Mouse (Mus musculus) inflammation-experienced regulatory T-cells, adult 6 months (primary cell): ENCODE results near the gene Dennd1c. TPM values are rescaled to one million over a fixed set of nuclear protein-coding genes. Genes with fewer than 3 reads are reported as not detected.
A peak's percentile ranks its signal among the peaks of the same experiment; 100 is the strongest.

Source experiments
- ATAC-seq: one replicate; pipeline ENCODE4 v1.8.0; 2017
- polyA plus RNA-seq, 3 experiments: library from polyadenylated mRNA; unstranded; fragments of 100-300 nt; shearing (Covaris generic); gene quantifications; one replicate each; pipeline ENCODE4 v1.2.1; 2017

Dennd1c gene
- 100 to 1,000 TPM; 183 to 288 (median 219) TPM for polyA plus RNA-seq

DNA sequence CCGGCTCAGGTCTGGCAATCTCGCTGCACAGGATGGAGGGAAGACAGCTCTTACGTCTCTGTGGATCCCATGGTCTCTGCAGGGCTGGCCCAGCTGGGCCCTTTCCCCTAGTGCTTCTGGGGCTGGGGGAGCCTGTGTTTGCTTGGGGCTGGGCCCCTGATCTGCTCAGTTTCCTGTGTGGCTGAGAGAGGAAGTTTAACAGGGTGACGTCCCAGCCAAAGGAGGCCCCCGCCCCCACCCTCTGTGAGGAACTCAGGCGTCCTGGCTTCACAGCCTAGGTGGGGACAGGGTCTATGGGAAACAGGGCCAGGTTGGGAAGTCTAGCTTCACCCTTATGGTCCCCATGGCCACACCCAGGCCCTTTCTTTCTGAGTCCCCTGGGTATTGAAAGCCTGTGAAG, at the start of gene Dennd1c:
Gene Dennd1c, minus strand, starts transcription at position 179 of the 400 bp plus-strand sequence.
- peak; percentile 96 for ATAC-seq

DNA sequence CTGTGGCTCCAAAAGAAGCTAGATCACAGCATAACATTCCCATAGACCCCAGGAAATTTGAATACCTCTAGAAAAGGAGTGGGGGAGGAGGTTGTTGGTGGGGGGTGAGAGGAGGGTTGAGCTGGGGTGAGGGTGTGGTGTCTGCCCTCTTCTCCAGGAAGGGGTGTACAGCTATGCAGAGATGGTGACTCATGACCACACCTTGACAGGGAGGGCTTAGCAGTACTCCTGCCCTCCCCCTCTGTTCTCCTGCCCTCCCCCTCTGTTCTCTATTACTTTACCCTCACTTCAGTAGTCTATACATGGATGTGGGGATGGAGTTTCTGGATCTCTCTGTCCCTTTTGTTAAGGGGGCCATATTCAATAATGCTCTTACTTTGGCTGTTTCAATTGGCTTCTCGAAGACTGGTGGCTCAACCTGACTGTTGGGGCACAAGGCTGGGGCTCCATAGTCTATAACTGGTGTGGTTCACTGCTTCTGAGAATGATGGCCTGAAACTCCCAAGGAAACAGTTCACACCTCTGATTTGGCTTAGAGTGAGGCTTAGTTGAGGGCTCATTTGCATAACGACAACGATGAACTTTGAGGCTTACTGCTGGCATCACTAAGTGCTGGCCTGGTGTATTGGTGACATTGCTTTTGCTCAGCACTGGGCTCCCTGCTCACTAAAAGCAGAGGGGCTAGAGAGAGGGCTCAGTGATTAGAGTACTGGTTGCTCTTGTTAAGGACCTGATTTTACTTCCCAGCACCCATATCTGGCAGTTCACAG, 47.7 kb upstream of the Dennd1c start:
- ATAC-seq, result no peak

DNA sequence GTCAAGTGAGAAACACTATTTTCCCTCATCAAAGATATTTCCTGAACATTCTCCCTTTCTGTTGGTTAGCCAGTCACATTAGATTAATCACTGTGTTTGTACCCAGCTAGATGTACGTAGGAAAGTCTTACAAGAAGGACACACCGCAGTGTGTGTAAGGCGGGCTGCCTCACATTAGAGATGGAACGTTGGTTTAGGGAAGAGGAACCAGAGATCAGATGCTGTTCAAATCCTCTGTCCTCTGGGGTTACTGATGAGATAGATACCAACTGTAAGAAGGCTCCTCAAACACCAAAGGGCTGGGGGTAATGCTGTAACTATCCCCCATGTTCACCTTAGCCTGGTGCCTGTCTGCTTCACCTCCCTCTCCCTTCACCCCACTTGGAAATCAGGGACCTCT, 46.5 kb upstream of the Dennd1c start:
- ATAC-seq, result no peak

- ATAC-seq, result no peak
Measured at GRCm38 (mm10) chr17:57123192-57124118, 45.1 kb upstream of the Dennd1c start.

- no peak for ATAC-seq
Measured at GRCm38 (mm10) chr17:57121856-57122255, 43.5 kb upstream of the Dennd1c start.

- no peak for ATAC-seq
Measured at GRCm38 (mm10) chr17:57118524-57119349, 40.4 kb upstream of the Dennd1c start.

GRCm38 (mm10) chr17:57116801-57117200, 38.5 kb upstream of the Dennd1c start:
- no peak for ATAC-seq

GRCm38 (mm10) chr17:57112768-57113474, 34.6 kb upstream of the Dennd1c start:
- no peak for ATAC-seq

DNA sequence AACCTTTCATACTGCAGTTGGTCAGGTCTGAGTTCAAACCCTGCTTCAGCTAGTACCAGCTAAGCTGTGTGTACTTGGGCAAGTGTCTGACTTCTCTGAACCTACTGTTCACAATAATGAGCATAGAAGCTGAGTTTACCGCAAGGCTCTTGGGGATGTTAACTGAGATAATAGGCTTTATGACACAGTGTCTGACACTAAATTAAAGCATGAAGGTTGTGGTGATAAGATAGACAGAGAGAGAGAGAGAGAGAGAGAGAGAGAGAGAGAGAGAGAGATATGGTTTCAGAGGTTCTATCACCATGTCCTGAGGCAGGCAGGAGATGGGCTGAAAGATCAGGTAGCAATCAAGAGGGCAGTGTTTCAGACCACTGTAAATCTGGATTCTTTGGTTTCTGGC, 31.7 kb upstream of the Dennd1c start:
- ATAC-seq, result no peak

DNA sequence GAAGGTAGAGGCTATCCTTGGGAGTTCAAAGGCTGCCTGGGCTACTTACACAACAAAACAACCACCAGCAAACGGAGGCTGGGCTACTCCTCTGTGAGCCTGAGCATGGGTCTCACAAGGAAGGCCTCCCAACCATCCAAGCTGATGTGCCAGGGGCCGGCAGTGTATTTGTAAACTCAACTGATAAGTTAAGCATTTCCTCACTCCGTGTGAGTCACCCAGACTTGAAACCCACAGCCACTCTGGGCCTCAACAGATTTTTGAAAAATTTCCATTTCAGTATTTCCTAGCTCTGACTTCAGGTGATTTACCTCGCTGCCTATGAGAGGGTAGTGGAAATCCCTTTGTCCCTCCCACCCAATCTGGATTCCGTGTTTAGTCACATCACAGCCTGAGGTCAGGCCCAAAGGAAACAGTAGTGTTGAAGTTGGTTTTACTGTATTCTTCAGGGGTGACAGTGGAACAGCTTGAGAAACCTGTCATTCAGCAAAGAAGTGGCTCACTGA, 30.4 kb upstream of the Dennd1c start:
- ATAC-seq, result peak; percentile 64

GRCm38 (mm10) chr17:57108040-57108665, 29.8 kb upstream of the Dennd1c start:
- no peak for ATAC-seq

DNA sequence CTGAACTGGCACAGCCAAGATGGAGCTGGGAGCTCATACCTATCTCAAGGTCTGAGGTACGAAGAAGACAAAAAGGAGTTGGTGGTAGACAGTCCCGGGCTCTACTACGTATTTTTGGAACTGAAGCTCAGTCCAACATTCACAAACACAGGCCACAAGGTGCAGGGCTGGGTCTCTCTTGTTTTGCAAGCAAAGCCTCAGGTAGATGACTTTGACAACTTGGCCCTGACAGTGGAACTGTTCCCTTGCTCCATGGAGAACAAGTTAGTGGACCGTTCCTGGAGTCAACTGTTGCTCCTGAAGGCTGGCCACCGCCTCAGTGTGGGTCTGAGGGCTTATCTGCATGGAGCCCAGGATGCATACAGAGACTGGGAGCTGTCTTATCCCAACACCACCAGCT, 28.8 kb upstream of the Dennd1c start:
- no peak for ATAC-seq

GRCm38 (mm10) chr17:57106035-57106368, 27.7 kb upstream of the Dennd1c start:
- ATAC-seq, result peak; percentile 10

DNA sequence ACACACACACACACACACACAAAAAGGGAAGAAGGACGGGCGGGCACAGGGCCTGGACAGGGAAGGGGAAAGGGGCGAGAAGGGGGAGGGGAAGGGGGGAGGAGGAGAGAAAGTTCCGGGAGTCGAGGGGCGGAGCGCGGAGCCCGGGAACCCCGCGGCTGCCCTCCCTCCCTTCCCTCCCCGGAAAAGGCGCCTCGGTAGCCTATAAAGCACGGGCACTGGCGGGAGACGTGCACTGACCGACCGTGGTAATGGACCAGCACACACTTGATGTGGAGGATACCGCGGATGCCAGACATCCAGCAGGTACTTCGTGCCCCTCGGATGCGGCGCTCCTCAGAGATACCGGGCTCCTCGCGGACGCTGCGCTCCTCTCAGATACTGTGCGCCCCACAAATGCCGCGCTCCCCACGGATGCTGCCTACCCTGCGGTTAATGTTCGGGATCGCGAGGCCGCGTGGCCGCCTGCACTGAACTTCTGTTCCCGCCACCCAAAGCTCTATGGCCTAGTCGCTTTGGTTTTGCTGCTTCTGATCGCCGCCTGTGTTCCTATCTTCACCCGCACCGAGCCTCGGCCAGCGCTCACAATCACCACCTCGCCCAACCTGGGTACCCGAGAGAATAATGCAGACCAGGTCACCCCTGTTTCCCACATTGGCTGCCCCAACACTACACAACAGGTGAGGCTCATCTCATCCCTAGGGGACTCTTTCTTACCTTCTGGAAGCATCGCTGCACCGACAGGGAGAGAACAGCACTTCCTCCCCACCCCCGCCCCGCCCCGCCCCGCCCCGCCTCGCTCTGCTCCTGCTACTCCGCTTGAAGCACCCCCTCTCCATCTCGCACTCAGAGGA, 27.1 kb upstream of the Dennd1c start, which contains the start of gene Tnfsf9:
Gene Tnfsf9, plus strand, starts transcription at position 145 of the 854 bp plus-strand sequence.
- ATAC-seq, result peak; percentile 56

- no peak for ATAC-seq
Measured at GRCm38 (mm10) chr17:57104496-57104895, 26.2 kb upstream of the Dennd1c start.

DNA sequence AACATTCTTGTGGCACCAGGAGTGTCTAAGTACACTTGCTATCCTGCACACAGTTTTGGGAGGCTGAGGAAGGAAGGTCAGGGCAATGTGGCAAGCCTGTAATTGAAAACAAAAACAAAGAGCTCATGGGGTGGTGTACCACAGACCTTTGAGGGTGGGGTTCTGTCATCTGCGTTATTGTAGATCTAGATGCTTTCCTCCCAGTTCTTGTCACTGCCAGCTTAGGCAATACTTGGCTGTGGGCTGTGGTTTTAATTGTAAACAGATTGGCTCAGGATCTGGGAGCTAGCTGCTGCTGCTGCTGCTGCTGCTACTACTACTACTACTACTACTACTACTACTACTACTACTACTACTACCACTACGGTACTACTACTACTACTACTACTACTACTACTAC, 24.0 kb upstream of the Dennd1c start:
- ATAC-seq, result no peak

DNA sequence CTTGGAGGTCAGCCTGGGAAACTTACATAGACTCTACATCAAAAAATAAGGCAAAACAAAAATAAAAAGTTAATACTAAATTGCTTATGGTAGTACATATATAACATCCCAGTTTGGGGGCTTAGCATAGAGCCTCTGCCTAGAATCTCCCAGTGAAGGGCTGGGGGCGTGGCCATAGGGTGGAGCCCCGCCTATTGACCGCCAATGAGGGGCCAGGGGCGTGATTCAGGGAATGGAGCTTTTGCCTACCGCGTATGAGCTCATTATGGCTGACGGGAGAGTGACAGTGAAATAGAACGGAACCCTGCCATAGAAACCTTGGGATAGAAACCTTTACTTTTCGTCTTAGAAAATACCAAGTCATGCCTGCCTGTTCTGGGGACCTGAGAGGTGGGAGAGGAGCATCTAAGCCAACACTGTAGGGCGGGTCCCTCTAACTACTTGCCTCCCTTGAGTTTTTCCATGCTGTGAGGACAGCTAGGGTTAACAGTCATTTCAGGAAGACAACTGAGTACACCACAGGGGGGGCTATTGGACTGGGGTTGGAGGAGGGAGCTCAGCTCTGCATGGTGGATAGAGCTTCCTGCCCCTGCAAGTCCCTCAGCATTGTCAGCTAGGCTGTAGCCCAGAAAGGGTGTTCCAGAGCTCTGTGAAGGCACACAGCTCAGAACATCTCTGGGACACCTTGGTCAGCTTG, 21.5 kb upstream of the Dennd1c start:
- no peak for ATAC-seq

GRCm38 (mm10) chr17:57098321-57098720, 20.0 kb upstream of the Dennd1c start:
- ATAC-seq, result peak; percentile 25

DNA sequence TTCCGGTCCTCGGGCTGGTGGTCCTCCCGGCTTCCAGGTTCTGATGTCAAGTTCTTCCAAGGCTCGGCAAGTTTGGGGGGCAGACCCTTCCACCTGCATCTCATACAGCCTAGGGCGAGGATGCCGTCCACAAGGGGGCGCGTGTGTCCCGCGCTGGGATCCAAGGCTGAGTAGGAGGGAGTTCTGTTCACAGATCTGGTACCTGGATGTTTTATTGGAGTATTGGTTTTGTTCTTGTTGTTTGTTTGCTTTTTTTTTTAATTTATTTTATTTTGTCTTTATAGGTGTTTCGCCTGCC, 18.3 kb upstream of the Dennd1c start:
- ATAC-seq, result peak; percentile 87
